Mouse (Mus musculus) liver, embryonic 14.5 days (tissue): ENCODE results near the gene Rcan1. TPM values are rescaled to one million over a fixed set of nuclear protein-coding genes. Genes with fewer than 3 reads are reported as not detected.

Source experiments
- ATAC-seq: fragments of 200-750 bp; cut with Nextera tagmentation; 2 replicates; pipeline ENCODE4 v1.8.0; 2017; ENCODE audit warnings: moderate number of reproducible peaks, mild to moderate bottlenecking, moderate library complexity; ENCODE audit not compliant: insufficient read depth
- DNase-seq, 3 experiments: peaks; one replicate each; pipeline ENCODE4 v3.0.0-alpha.2; 2012 to 2013; ENCODE audit warnings: low read depth in 3 of 3, low spot score in 3 of 3
- H3K27ac ChIP-seq: fragments of 300-500 bp; sonication (generic); 2 replicates; pipeline ENCODE4 v1.5.1; 2014; ENCODE audit warnings: moderate library complexity, mild to moderate bottlenecking, control low read depth, inconsistent platforms
- H3K27me3 ChIP-seq: fragments of 300-500 bp; sonication (generic); 2 replicates; pipeline ENCODE4 v1.6.1; 2014; ENCODE audit warnings: mild to moderate bottlenecking, low read length, moderate library complexity; ENCODE audit not compliant: control insufficient read depth, insufficient read depth
- H3K36me3 ChIP-seq: fragments of 300-500 bp; sonication (generic); replicated peaks from 2 replicates; pipeline ENCODE4 v1.6.1; 2014; ENCODE audit warnings: low read depth; ENCODE audit not compliant: control insufficient read depth, insufficient read depth
- H3K4me1 ChIP-seq, 2 experiments: fragments of 200-500 bp in 1 of 2; fragments of 300-500 bp in 1 of 2; sonication (generic) in 1 of 2; replicated peaks; 2 replicates each; pipeline ENCODE4 v1.6.1; 2012 to 2014; ENCODE audit warnings: antibody characterized with exemption in 1 of 2, inconsistent platforms in 1 of 2, low read length in 1 of 2; ENCODE audit not compliant: control insufficient read depth in 2 of 2, insufficient read depth in 2 of 2
- H3K4me2 ChIP-seq: fragments of 300-500 bp; sonication (generic); 2 replicates; pipeline ENCODE4 v1.6.1; 2014; ENCODE audit warnings: low read depth, mild to moderate bottlenecking, control low read depth, moderate library complexity
- H3K4me3 ChIP-seq, 2 experiments: fragments of 200-500 bp in 1 of 2; fragments of 300-500 bp in 1 of 2; sonication (generic) in 1 of 2; 2 replicates each; pipeline ENCODE4 v1.5.1; 2012 to 2014; ENCODE audit warnings: low read depth in 2 of 2, low read length in 2 of 2, mild to moderate bottlenecking in 2 of 2, control low read depth in 1 of 2, inconsistent platforms in 1 of 2, moderate library complexity in 1 of 2; ENCODE audit not compliant: insufficient read depth in 1 of 2
- H3K9ac ChIP-seq: fragments of 300-500 bp; sonication (generic); replicated peaks from 2 replicates; pipeline ENCODE4 v1.6.1; 2014; ENCODE audit warnings: mild to moderate bottlenecking, control low read depth, moderate library complexity
- H3K9me3 ChIP-seq: fragments of 300-500 bp; sonication (generic); 2 replicates; pipeline ENCODE4 v1.6.1; 2016; ENCODE audit warnings: low read length, mixed read lengths; ENCODE audit not compliant: control insufficient read depth
- CTCF ChIP-seq: IDR thresholded peaks from 2 replicates; pipeline ENCODE4 v1.5.1; 2016; ENCODE audit warnings: antibody characterized with exemption, low read depth, control low read depth
- EP300 ChIP-seq: IDR thresholded peaks from 2 replicates; pipeline ENCODE4 v1.6.1; 2016; ENCODE audit warnings: antibody characterized with exemption, low read depth
- WGBS: fragments of 180-500 bp; shearing (Covaris S2); extraction: QIAGEN DNeasy Blood & Tissue Kit; methylation state at CpG from one replicate; pipeline ENCODE4 v1.1.7; 2014; ENCODE audit not compliant: insufficient replicate concordance; 5-methylcytosine and 5-hydroxymethylcytosine counted together
- polyA plus RNA-seq, 2 experiments: library from polyadenylated mRNA; depleted of rRNA in 1 of 2; stranded (reverse) in 1 of 2; unstranded in 1 of 2; fragments of >200 nt; fragmentation: Nextera tagmentation in 1 of 2; extraction: Ambion mirVana in 1 of 2; gene quantifications; 2 replicates each; pipeline versions ENCODE4 v1.2.1 to v1.2.3; 2012 to 2014

Gene Rcan1
- polyA plus RNA-seq, 2 experiments: 6.2 to 8.7 TPM

- Histone ChIP-seq H3K4me1 (no peaks in the 10 kb centered on the region), H3K4me2 (no peak overlapping the region), H3K27me3 (no peaks in the 10 kb centered on the region), H3K36me3 (no peaks in the 10 kb centered on the region), H3K27ac (no peak overlapping the region), H3K9me3 (no peaks in the 10 kb centered on the region), H3K4me3 (no peak overlapping the region), H3K9ac (no peak overlapping the region)
- 26% methylated on average over 9 of the region's 9 CpGs for WGBS
- DNase-seq: no peak
- no peak for TF ChIP-seq CTCF
- TF ChIP-seq EP300: no peak
- no peak for ATAC-seq
Measured at GRCm38 (mm10) chr16:92358734-92359133, 111.9 kb downstream of the Rcan1 start.

GRCm38 (mm10) chr16:92357566-92357965 is 113.1 kb downstream of the Rcan1 start:
- Histone ChIP-seq H3K4me3 (no peak overlapping the region), H3K27me3 (no peaks in the 10 kb centered on the region), H3K36me3 (no peaks in the 10 kb centered on the region), H3K4me2 (no peak overlapping the region), H3K27ac (no peak overlapping the region), H3K9ac (no peak overlapping the region), H3K4me1 (no peaks in the 10 kb centered on the region), H3K9me3 (no peaks in the 10 kb centered on the region)
- DNase-seq: no peak
- ATAC-seq: no peak
- 68% methylated on average over 10 of the region's 10 CpGs for WGBS
- TF ChIP-seq CTCF: no peak
- TF ChIP-seq EP300: no peak

GRCm38 (mm10) chr16:92357023-92357422 is 113.6 kb downstream of the Rcan1 start:
- 61% methylated on average over 9 of the region's 9 CpGs for WGBS
- Histone ChIP-seq H3K9ac (no peak overlapping the region), H3K4me3 (no peak overlapping the region), H3K4me1 (no peaks in the 10 kb centered on the region), H3K4me2 (no peak overlapping the region), H3K27me3 (no peaks in the 10 kb centered on the region), H3K9me3 (no peaks in the 10 kb centered on the region), H3K27ac (no peak overlapping the region), H3K36me3 (no peaks in the 10 kb centered on the region)
- TF ChIP-seq EP300 (no peak), CTCF (no peak)
- DNase-seq: no peak
- ATAC-seq: no peak

- no peak overlapping the region for H3K4me3 ChIP-seq
- WGBS: 43% methylated on average over 11 of the region's 11 CpGs
- no peak overlapping the region for H3K9ac ChIP-seq
- no peak overlapping the region for H3K4me2 ChIP-seq
- no peak for TF ChIP-seq EP300
- no peak for TF ChIP-seq CTCF
- H3K36me3 ChIP-seq: no peaks in the 10 kb centered on the region
- DNase-seq: no peak
- no peaks in the 10 kb centered on the region for H3K4me1 ChIP-seq
- H3K27me3 ChIP-seq: no peaks in the 10 kb centered on the region
- no peak overlapping the region for H3K27ac ChIP-seq
- ATAC-seq: no peak
- H3K9me3 ChIP-seq: no peaks in the 10 kb centered on the region
Measured at GRCm38 (mm10) chr16:92355982-92356381, 114.7 kb downstream of the Rcan1 start.

GRCm38 (mm10) chr16:92355366-92355765 is 115.3 kb downstream of the Rcan1 start:
- ATAC-seq: no peak
- no peak overlapping the region for H3K27ac ChIP-seq
- no peak overlapping the region for H3K4me3 ChIP-seq
- H3K27me3 ChIP-seq: no peaks in the 10 kb centered on the region
- no peaks in the 10 kb centered on the region for H3K9me3 ChIP-seq
- no peak overlapping the region for H3K4me2 ChIP-seq
- H3K9ac ChIP-seq: no peak overlapping the region
- no peaks in the 10 kb centered on the region for H3K4me1 ChIP-seq
- no peaks in the 10 kb centered on the region for H3K36me3 ChIP-seq
- DNase-seq: no peak
- 41% methylated on average over 5 of the region's 5 CpGs for WGBS
- no peak for TF ChIP-seq CTCF
- no peak for TF ChIP-seq EP300

GRCm38 (mm10) chr16:92353897-92354296 is 116.8 kb downstream of the Rcan1 start:
- no peaks in the 10 kb centered on the region for H3K36me3 ChIP-seq
- no peaks in the 10 kb centered on the region for H3K27me3 ChIP-seq
- no peak overlapping the region for H3K4me3 ChIP-seq
- no peak overlapping the region for H3K9ac ChIP-seq
- no peaks in the 10 kb centered on the region for H3K9me3 ChIP-seq
- no peak for ATAC-seq
- WGBS: 62% methylated on average over 2 of the region's 2 CpGs
- no peak overlapping the region for H3K4me2 ChIP-seq
- no peak for DNase-seq
- H3K4me1 ChIP-seq: no peaks in the 10 kb centered on the region
- H3K27ac ChIP-seq: no peak overlapping the region
- TF ChIP-seq CTCF: no peak
- no peak for TF ChIP-seq EP300
